Mouse (Mus musculus): ENCODE measurements at regions not wholly inside any gene's neighbourhood (a gene's known extent, or its start where the extent isn't known, plus 50 kb on each side); places are given as distances from the start of the nearest gene placed in this dataset.

GRCm38 (mm10) chr1:61146222-61146723 is 168.5 kb downstream of the Icos start:
- TF ChIP-seq GATA1 (IDR thresholded peaks at IDR 0.05; ENCODE audit: borderline replicate concordance, low read length) = no peak
- TF ChIP-seq FLI1 (IDR thresholded peaks at IDR 0.05; ENCODE audit: low read length) = no peak

Data from megakaryocyte, embryonic 14.5 days (primary cell).